Mouse (Mus musculus): ENCODE results near the gene Gm44973.

The Gm44973 gene

GRCm38 (mm10) chr7:5080815-5081214 is 65.5 kb downstream of the Gm44973 start:
- peak; percentile 71 for DNase-seq (ENCODE audit: low read depth, low spot score)

DNA sequence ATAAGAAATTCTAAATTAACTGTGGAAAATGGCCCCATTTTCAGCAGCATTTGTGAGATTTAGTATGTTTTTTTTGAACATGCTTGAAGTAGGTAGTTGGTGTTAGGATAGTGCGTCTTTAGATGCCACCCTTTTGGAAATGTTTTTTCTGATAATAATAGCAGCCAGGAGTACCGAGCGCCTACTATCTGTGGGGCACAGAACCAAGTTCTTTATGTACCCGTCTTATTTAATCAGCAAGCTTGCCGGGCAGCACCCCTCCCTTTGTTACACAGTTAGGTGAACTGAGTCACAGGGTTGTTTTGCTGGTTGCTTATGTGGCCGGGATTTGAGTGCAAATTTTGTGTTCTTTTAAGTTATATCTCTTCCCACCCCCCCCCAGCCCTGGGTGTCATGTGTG is 65.9 kb downstream of the Gm44973 start:
- DNase-seq (ENCODE audit: low read depth, low spot score): no peak

DNA sequence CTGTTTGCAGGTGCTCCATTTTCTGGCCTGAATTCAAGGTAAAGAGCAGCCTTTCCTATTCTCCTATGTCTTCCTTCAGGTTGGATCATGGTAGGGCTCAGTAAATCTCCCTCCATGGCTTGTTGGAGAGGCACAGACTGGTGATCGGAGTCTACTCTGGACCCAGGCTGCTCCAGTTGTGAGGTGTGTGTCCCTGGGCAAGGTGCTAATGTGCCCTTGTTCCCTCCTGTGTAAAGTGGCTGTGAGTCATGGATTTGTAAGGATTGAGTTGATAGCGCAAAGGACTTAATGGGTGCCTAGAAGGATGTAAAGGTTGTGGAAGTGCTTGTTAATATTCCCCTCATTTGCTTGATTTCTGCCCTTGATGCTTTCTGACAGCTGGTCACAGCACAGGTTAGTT is 66.6 kb downstream of the Gm44973 start:
- no peak for DNase-seq (ENCODE audit: low read depth, low spot score)
